Mouse (Mus musculus) lung, embryonic 14.5 days (tissue): ENCODE data around the gene Gpm6a. TPM values are rescaled to one million over a fixed set of nuclear protein-coding genes. Genes with fewer than 3 reads are reported as not detected.

Experiments used
- ATAC-seq: fragments of 200-750 bp; cut with Nextera tagmentation; 2 replicates; pipeline ENCODE4 v1.8.0; 2017; ENCODE audit warnings: mild to moderate bottlenecking, moderate TSS enrichment, moderate library complexity; ENCODE audit not compliant: insufficient read depth
- DNase-seq: peaks from one replicate; pipeline ENCODE4 v3.0.0-alpha.2; 2015
- H3K27ac ChIP-seq: fragments of 300-500 bp; sonication (generic); 2 replicates; pipeline ENCODE4 v1.5.1; 2014; ENCODE audit warnings: low read depth, mild to moderate bottlenecking, moderate library complexity
- H3K27me3 ChIP-seq: fragments of 300-500 bp; sonication (generic); 2 replicates; pipeline ENCODE4 v1.6.1; 2014; ENCODE audit warnings: low read length, control low read depth; ENCODE audit not compliant: insufficient read depth
- H3K36me3 ChIP-seq: fragments of 300-500 bp; sonication (generic); 2 replicates; pipeline ENCODE4 v1.6.1; 2014; ENCODE audit warnings: control low read depth; ENCODE audit not compliant: insufficient read depth
- H3K4me1 ChIP-seq: fragments of 300-500 bp; sonication (generic); 2 replicates; pipeline ENCODE4 v1.6.1; 2014; ENCODE audit warnings: antibody characterized with exemption, control low read depth; ENCODE audit not compliant: insufficient read depth
- H3K4me2 ChIP-seq: fragments of 300-500 bp; sonication (generic); 2 replicates; pipeline ENCODE4 v1.6.1; 2014; ENCODE audit warnings: mild to moderate bottlenecking
- H3K4me3 ChIP-seq: fragments of 300-500 bp; sonication (generic); 2 replicates; pipeline ENCODE4 v1.5.1; 2014; ENCODE audit warnings: low read depth, low read length
- H3K9ac ChIP-seq: fragments of 300-500 bp; sonication (generic); 2 replicates; pipeline ENCODE4 v1.6.1; 2014
- H3K9me3 ChIP-seq: fragments of 300-500 bp; sonication (generic); 2 replicates; pipeline ENCODE4 v1.6.1; 2016; ENCODE audit warnings: low read depth, low read length, control low read depth
- CTCF ChIP-seq: IDR thresholded peaks from 2 replicates; pipeline ENCODE4 v1.5.1; 2016; ENCODE audit warnings: antibody characterized with exemption, low read depth
- WGBS: fragments of 180-500 bp; shearing (Covaris S2); extraction: QIAGEN DNeasy Blood & Tissue Kit; methylation state at CpG from one replicate; pipeline ENCODE4 v1.1.7; 2014; 5-methylcytosine and 5-hydroxymethylcytosine counted together
- polyA plus RNA-seq: library from polyadenylated mRNA; unstranded; fragments of >200 nt; fragmentation: Nextera tagmentation; extraction: Ambion mirVana; gene quantifications from 2 replicates; pipeline ENCODE4 v1.2.1, GENCODE M21; 2014

Gene Gpm6a
- polyA plus RNA-seq, 1 experiment from 2014 or later: 15.5 TPM

- ATAC-seq (no peak), DNase-seq (no peak)
- no peaks in the 10 kb centered on the region for H3K4me1 ChIP-seq
- no peak for TF ChIP-seq CTCF
- WGBS: 84% methylated on average over 2 of the region's 2 CpGs
- H3K9me3 ChIP-seq: no peaks in the 10 kb centered on the region
- no peak overlapping the region for H3K27ac ChIP-seq
- no peaks in the 10 kb centered on the region for H3K36me3 ChIP-seq
- H3K4me2 ChIP-seq: no peak overlapping the region
- no peak overlapping the region for H3K4me3 ChIP-seq
- no peak overlapping the region for H3K9ac ChIP-seq
- H3K27me3 ChIP-seq: no peaks in the 10 kb centered on the region
Observed at GRCm38 (mm10) chr8:54975927-54976326, 21.3 kb downstream of the Gpm6a start.

DNA sequence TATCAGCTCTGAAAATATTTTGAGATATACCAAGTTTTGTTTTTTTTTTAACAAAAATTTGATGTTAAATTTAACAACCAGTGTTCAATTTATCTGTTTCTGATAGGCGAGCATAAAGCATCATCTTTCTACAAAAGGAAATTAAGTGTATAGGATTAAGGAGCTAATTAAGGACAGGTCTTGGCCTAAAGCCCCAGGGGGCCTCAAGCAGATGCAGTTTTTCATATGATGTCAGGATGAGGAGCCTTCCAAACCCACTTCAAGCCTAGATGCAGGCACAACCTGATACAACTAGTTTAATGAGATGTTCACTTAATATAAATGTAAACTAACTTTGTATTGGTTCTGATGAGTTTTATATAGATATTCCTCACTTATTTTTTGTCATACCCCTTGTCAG, 22.0 kb downstream of the Gpm6a start:
- no peaks in the 10 kb centered on the region for H3K36me3 ChIP-seq
- H3K4me3 ChIP-seq: no peak overlapping the region
- H3K27me3 ChIP-seq: no peaks in the 10 kb centered on the region
- no peak overlapping the region for H3K4me2 ChIP-seq
- no peak overlapping the region for H3K27ac ChIP-seq
- no peak overlapping the region for H3K9ac ChIP-seq
- no peaks in the 10 kb centered on the region for H3K4me1 ChIP-seq
- TF ChIP-seq CTCF: no peak
- ATAC-seq (no peak), DNase-seq (no peak)
- no peaks in the 10 kb centered on the region for H3K9me3 ChIP-seq
- WGBS: 51% methylated on average over 1 of the region's 1 CpGs

- H3K36me3 ChIP-seq: no peaks in the 10 kb centered on the region
- no peak for DNase-seq
- no peak overlapping the region for H3K9ac ChIP-seq
- no peaks in the 10 kb centered on the region for H3K9me3 ChIP-seq
- no peak overlapping the region for H3K27ac ChIP-seq
- no peaks in the 10 kb centered on the region for H3K27me3 ChIP-seq
- no peaks in the 10 kb centered on the region for H3K4me1 ChIP-seq
- no peak for TF ChIP-seq CTCF
- WGBS: 65% methylated on average over 2 of the region's 2 CpGs
- no peak overlapping the region for H3K4me2 ChIP-seq
- ATAC-seq: no peak
- H3K4me3 ChIP-seq: no peak overlapping the region
Observed at GRCm38 (mm10) chr8:54986791-54987190, 32.1 kb downstream of the Gpm6a start.

- Histone ChIP-seq H3K4me2 (no peak overlapping the region), H3K9ac (no peak overlapping the region), H3K36me3 (no peaks in the 10 kb centered on the region), H3K9me3 (no peaks in the 10 kb centered on the region), H3K27ac (no peak overlapping the region), H3K27me3 (no peaks in the 10 kb centered on the region), H3K4me1 (no peaks in the 10 kb centered on the region), H3K4me3 (no peak overlapping the region)
- TF ChIP-seq CTCF: no peak
- WGBS: 25% methylated on average over 2 of the region's 2 CpGs
- DNase-seq (no peak), ATAC-seq (no peak)
Observed at GRCm38 (mm10) chr8:54989093-54989492, 34.5 kb downstream of the Gpm6a start.

- Histone ChIP-seq H3K27ac (no peak overlapping the region), H3K36me3 (no peaks in the 10 kb centered on the region), H3K4me1 (no peaks in the 10 kb centered on the region), H3K4me3 (no peak overlapping the region), H3K9ac (no peak overlapping the region), H3K27me3 (no peaks in the 10 kb centered on the region), H3K9me3 (no peaks in the 10 kb centered on the region), H3K4me2 (no peak overlapping the region)
- DNase-seq (no peak), ATAC-seq (no peak)
- TF ChIP-seq CTCF: no peak
- 66% methylated on average over 3 of the region's 3 CpGs for WGBS
Observed at GRCm38 (mm10) chr8:54991840-54992609, 37.4 kb downstream of the Gpm6a start.

DNA sequence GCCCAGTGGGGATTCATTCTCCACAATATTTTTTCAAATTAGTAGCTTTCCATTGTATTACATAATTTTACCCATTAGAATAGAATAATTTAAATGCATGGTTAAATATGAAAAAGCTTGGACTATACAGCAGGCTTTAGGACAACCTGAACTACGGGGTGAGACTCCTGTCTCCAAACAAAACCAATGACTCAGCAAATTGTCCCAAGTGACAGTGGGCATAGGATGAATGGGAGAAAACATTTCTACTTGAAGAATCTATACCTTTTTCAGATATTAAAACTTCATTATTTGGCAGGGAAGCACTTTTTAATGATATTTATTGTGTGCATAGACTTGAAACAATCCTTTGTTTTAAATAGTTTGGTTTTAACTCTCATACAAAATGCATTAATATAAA, 41.0 kb downstream of the Gpm6a start:
- TF ChIP-seq CTCF: no peak
- ATAC-seq: no peak
- no peak overlapping the region for H3K27ac ChIP-seq
- WGBS: 70% methylated on average over 1 of the region's 1 CpGs
- no peaks in the 10 kb centered on the region for H3K36me3 ChIP-seq
- H3K4me2 ChIP-seq: no peak overlapping the region
- no peak overlapping the region for H3K4me3 ChIP-seq
- DNase-seq: no peak
- H3K9ac ChIP-seq: no peak overlapping the region
- H3K9me3 ChIP-seq: no peaks in the 10 kb centered on the region
- H3K27me3 ChIP-seq: no peaks in the 10 kb centered on the region
- no peaks in the 10 kb centered on the region for H3K4me1 ChIP-seq

DNA sequence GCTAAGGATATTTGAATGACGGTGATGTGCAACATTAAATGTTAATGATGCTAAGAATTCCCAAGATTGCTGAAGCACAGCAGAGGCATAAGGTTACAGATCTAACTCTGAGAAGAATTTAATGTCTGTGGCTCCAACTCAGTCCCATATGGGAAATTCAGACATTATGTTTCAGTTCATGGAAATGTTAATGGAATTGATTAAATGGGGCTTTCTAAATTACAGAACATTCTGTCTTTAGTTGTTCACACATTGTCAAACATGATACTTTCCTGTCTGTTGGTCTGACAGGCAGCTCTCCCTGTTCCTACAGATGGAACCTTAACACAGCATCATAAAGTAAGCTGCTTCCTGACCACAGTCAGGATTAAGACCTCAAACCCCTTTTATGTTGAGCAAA, 47.8 kb downstream of the Gpm6a start:
- TF ChIP-seq CTCF: no peak
- H3K4me3 ChIP-seq: no peak overlapping the region
- no peak for ATAC-seq
- H3K9me3 ChIP-seq: no peaks in the 10 kb centered on the region
- no peaks in the 10 kb centered on the region for H3K36me3 ChIP-seq
- no peaks in the 10 kb centered on the region for H3K4me1 ChIP-seq
- WGBS: 90% methylated on average over 1 of the region's 1 CpGs
- no peak for DNase-seq
- H3K27ac ChIP-seq: no peak overlapping the region
- H3K4me2 ChIP-seq: no peak overlapping the region
- no peak overlapping the region for H3K9ac ChIP-seq
- no peaks in the 10 kb centered on the region for H3K27me3 ChIP-seq
